Mouse (Mus musculus): ENCODE results near the gene Sh3tc1. TPM values are rescaled to one million over a fixed set of nuclear protein-coding genes. Genes with fewer than 3 reads are reported as not detected.

Sh3tc1 gene
- polyA plus RNA-seq, 1 experiment: 0.72 TPM

DNA sequence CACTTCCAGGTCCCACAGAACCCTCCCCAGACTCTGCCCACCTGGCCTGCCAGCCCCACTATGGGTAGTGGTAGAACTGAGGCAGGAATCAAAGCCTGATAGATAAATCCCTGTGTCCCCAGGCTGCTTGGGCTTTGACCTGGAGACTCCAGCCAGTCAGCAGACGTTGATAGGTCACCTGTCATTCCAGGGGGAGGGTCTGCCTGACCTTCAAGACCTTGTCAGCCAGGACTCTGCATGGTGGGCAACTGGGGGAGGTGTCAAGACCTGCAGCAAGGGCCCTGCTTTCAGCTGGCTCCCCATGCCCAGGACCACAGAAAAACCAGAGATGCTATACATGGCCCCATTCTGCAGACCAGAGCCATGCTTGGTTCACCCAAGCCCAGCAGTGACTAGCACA, 67.2 kb downstream of the Sh3tc1 start:
- no peak for TF ChIP-seq CTCF (IDR thresholded peaks at IDR 0.05; ENCODE audit: control insufficient read depth, insufficient read depth, insufficient replicate concordance, low read depth, low read length)
- no peak for TF ChIP-seq POLR2A (IDR thresholded peaks at IDR 0.05; ENCODE audit: control insufficient read depth, low read depth, low read length)
- Histone ChIP-seq H3K4me1 (ENCODE audit: control insufficient read depth, insufficient read depth, low read length) (peaks cover 7% of the 10 kb centered on the region), H3K27ac (ENCODE audit: control insufficient read depth, insufficient read depth, low read depth, low read length) (peak overlapping the region; percentile 15), H3K27me3 (ENCODE audit: control insufficient read depth, insufficient read depth, low read length) (no peaks in the 10 kb centered on the region), H3K36me3 (ENCODE audit: control insufficient read depth, insufficient read depth, low read length) (no peaks in the 10 kb centered on the region), H3K4me3 (ENCODE audit: control insufficient read depth, low read depth, low read length) (no peak overlapping the region)

DNA sequence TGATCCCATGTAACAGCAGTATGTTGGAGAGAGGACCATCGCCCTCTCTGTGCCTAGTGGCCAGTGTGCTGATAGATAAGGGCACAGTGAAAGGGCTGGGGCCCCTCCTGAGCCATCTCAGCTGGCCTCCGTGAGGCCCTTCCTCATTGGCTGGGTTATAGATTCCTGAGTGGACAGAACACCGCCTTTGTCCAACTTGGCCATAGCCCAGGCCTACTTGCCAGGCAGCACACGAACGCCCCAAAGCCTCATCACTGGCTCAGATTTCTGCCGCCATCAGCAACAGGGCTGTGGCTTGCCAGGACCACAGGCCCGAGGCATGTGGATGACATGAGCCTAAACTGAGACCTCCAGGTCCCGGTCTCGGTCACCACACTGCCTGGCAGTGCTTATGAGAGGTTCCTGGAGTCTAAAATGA, 68.3 kb downstream of the Sh3tc1 start:
- no peaks in the 10 kb centered on the region for H3K27me3 ChIP-seq (ENCODE audit: control insufficient read depth, insufficient read depth, low read length)
- H3K36me3 ChIP-seq (ENCODE audit: control insufficient read depth, insufficient read depth, low read length): no peaks in the 10 kb centered on the region
- peak overlapping the region; percentile 71 for H3K27ac ChIP-seq (ENCODE audit: control insufficient read depth, insufficient read depth, low read depth, low read length)
- TF ChIP-seq POLR2A (IDR thresholded peaks at IDR 0.05; ENCODE audit: control insufficient read depth, low read depth, low read length) (no peak), CTCF (IDR thresholded peaks at IDR 0.05; ENCODE audit: control insufficient read depth, insufficient read depth, insufficient replicate concordance, low read depth, low read length) (no peak)
- H3K4me3 ChIP-seq (ENCODE audit: control insufficient read depth, low read depth, low read length): no peak overlapping the region
- peaks cover 7% of the 10 kb centered on the region for H3K4me1 ChIP-seq (ENCODE audit: control insufficient read depth, insufficient read depth, low read length)

DNA sequence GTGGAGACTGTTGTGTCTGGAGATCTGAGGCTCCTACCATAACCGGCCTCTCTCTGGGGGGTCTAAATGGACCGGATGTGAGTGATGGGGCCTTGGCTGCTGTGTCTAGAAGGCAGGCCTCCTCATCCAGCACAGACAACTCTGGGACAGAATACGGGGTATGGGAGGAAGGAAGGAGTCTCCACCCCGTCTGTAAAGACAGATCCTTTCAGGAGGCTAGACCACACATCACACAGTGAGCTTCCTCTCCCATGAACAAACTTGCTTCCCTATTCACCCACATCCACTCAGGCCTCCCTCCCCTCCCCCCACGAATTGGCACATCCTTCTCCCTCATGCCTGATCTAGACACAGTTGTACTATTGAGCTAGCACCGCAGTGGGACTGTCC, 69.4 kb downstream of the Sh3tc1 start:
- Histone ChIP-seq H3K27ac (ENCODE audit: control insufficient read depth, insufficient read depth, low read depth, low read length) (0 out of 2 replicates have a peak overlapping the region, but pooled peaks have one; percentile 10), H3K27me3 (ENCODE audit: control insufficient read depth, insufficient read depth, low read length) (no peaks in the 10 kb centered on the region), H3K4me3 (ENCODE audit: control insufficient read depth, low read depth, low read length) (no peak overlapping the region), H3K4me1 (ENCODE audit: control insufficient read depth, insufficient read depth, low read length) (peaks cover 7% of the 10 kb centered on the region), H3K36me3 (ENCODE audit: control insufficient read depth, insufficient read depth, low read length) (no peaks in the 10 kb centered on the region)
- TF ChIP-seq CTCF (IDR thresholded peaks at IDR 0.05; ENCODE audit: control insufficient read depth, insufficient read depth, insufficient replicate concordance, low read depth, low read length) (no peak), POLR2A (IDR thresholded peaks at IDR 0.05; ENCODE audit: control insufficient read depth, low read depth, low read length) (no peak)

DNA sequence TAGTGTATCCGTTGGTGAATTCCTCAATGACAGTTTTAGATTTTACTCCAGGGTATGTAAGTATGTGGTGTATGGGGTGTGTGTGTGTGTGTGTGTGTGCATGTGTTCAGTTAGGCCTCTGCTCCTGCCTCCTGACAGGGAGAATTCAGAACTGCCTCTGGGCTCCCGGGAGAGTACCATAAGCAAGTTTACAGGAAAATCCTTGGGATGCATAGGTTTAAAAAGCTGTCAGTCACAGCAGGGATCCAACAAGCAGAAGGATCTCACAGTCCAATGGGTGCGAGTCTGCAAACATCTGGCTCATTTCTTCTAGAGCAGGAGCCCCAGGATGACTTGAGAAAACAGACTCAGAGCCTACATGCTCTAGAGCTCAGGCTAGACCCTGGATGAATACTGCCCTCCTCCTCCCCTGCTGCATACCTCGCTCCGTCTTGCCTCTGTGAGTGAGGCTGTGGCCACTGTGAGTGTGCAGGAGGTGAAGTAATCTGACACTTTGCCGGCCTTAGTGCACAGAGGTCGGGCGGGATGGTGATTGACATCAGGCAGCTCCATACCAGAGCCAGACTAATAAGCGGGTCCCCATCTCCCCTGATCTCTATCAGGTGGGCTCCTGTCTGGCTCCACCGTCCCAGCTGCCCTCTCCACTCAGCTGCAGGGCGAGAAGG, 69.9 kb downstream of the Sh3tc1 start:
- no peak overlapping the region for H3K27ac ChIP-seq (ENCODE audit: control insufficient read depth, insufficient read depth, low read depth, low read length)

DNA sequence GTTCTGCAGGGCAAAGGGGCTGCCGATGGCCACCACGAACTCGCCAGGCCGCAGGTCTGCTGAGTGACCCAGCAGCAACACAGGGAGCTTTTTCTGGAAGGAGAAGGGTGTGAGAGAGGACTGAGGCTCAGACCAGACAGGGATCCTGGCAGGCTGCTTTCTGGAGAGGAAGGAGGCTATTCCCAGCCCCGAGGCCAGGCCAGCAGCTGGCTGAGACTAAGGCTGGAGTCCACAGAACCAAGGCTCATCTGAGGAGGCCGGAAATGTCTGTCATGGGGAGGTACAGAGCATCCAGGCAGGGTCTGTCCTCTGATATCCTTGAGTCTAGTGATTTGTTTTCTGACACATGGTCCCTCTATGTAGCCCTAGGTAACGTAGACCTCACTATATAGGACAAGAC, 73.6 kb downstream of the Sh3tc1 start:
- Histone ChIP-seq H3K36me3 (ENCODE audit: control insufficient read depth, insufficient read depth, low read length) (no peaks in the 10 kb centered on the region), H3K4me3 (ENCODE audit: control insufficient read depth, low read depth, low read length) (no peak overlapping the region), H3K4me1 (ENCODE audit: control insufficient read depth, insufficient read depth, low read length) (no peaks in the 10 kb centered on the region; the same call in 1 of the 2 replicates), H3K27ac (ENCODE audit: control insufficient read depth, insufficient read depth, low read depth, low read length) (no peak overlapping the region), H3K27me3 (ENCODE audit: control insufficient read depth, insufficient read depth, low read length) (no peaks in the 10 kb centered on the region)
- TF ChIP-seq CTCF (IDR thresholded peaks at IDR 0.05; ENCODE audit: control insufficient read depth, insufficient read depth, insufficient replicate concordance, low read depth, low read length) (no peak), POLR2A (IDR thresholded peaks at IDR 0.05; ENCODE audit: control insufficient read depth, low read depth, low read length) (no peak)

More for the DNA sequence above, 69.9 kb downstream of the Sh3tc1 start:
- no peak overlapping the region for H3K4me3 ChIP-seq (ENCODE audit: control insufficient read depth, low read depth, low read length)
- no peaks in the 10 kb centered on the region for H3K27me3 ChIP-seq (ENCODE audit: control insufficient read depth, insufficient read depth, low read length)
- TF ChIP-seq CTCF (IDR thresholded peaks at IDR 0.05; ENCODE audit: control insufficient read depth, insufficient read depth, insufficient replicate concordance, low read depth, low read length) (no peak), POLR2A (IDR thresholded peaks at IDR 0.05; ENCODE audit: control insufficient read depth, low read depth, low read length) (no peak)
- H3K4me1 ChIP-seq (ENCODE audit: control insufficient read depth, insufficient read depth, low read length): peaks cover 7% of the 10 kb centered on the region
- H3K36me3 ChIP-seq (ENCODE audit: control insufficient read depth, insufficient read depth, low read length): no peaks in the 10 kb centered on the region

DNA sequence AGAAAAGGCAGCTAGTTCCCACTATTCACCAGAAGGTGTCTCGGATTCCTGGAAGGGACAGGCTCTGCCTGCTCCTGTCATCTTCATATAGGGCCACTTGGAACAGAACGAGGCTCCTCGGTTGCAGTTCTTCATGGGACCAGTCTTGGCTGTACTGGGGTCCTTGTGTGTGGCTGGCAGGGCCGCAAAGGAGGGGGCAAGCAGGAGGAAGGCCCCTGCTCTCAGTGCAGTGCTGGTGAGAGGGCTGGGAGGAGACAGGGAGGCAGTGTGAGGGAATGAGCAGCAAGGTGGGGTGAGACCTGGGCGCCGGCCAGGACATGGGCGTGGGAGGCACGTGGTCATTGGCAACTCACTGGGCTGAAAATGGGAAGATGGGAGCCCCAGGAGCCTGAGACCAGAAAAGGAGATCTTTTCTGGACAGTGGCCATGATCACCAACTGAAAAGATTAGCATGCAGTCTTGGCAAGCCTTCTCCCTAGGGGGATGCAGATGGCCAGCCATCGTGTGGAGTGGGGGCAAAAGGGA, 77.7 kb downstream of the Sh3tc1 start:
- TF ChIP-seq CTCF (IDR thresholded peaks at IDR 0.05; ENCODE audit: control insufficient read depth, insufficient read depth, insufficient replicate concordance, low read depth, low read length): no peak
- no peak for TF ChIP-seq POLR2A (IDR thresholded peaks at IDR 0.05; ENCODE audit: control insufficient read depth, low read depth, low read length)
- H3K27me3 ChIP-seq (ENCODE audit: control insufficient read depth, insufficient read depth, low read length): no peaks in the 10 kb centered on the region
- H3K27ac ChIP-seq (ENCODE audit: control insufficient read depth, insufficient read depth, low read depth, low read length): no peak overlapping the region
- H3K4me3 ChIP-seq (ENCODE audit: control insufficient read depth, low read depth, low read length): no peak overlapping the region
- no peaks in the 10 kb centered on the region for H3K36me3 ChIP-seq (ENCODE audit: control insufficient read depth, insufficient read depth, low read length)
- no peaks in the 10 kb centered on the region; the same call in 1 of the 2 replicates for H3K4me1 ChIP-seq (ENCODE audit: control insufficient read depth, insufficient read depth, low read length)

DNA sequence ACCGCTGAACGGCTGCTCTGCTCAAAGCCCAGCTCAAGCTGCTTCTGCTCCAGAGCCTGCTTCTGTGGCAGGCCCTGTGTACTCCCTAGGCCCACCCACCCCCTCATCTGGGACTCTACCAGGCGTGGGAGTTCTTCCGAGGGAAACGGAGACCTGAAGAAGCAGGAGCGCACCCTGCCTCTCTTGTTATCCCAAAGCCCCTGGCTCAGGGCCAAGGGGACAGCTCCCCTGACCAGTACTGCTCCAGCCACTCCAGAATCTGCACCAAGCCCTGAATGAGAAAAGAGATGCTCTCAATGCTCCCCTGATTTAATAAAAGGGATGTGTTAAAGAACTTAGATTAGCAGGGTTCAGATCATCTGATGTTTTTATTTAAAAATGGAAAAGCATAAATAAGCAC, 78.6 kb downstream of the Sh3tc1 start:
- no peaks in the 10 kb centered on the region for H3K36me3 ChIP-seq (ENCODE audit: control insufficient read depth, insufficient read depth, low read length)
- H3K4me3 ChIP-seq (ENCODE audit: control insufficient read depth, low read depth, low read length): no peak overlapping the region
- H3K27ac ChIP-seq (ENCODE audit: control insufficient read depth, insufficient read depth, low read depth, low read length): no peak overlapping the region
- no peaks in the 10 kb centered on the region for H3K27me3 ChIP-seq (ENCODE audit: control insufficient read depth, insufficient read depth, low read length)
- no peaks in the 10 kb centered on the region; the same call in 1 of the 2 replicates for H3K4me1 ChIP-seq (ENCODE audit: control insufficient read depth, insufficient read depth, low read length)
- TF ChIP-seq CTCF (IDR thresholded peaks at IDR 0.05; ENCODE audit: control insufficient read depth, insufficient read depth, insufficient replicate concordance, low read depth, low read length) (no peak), POLR2A (IDR thresholded peaks at IDR 0.05; ENCODE audit: control insufficient read depth, low read depth, low read length) (no peak)
